Mouse (Mus musculus) left cerebral cortex, adult 9 months (tissue): ENCODE results near the gene Mthfr.

Experiments used
- DNase-seq, 2 experiments: peaks; one replicate each; pipeline ENCODE4 v3.0.0; 2022; ENCODE audit warnings: low spot score in 2 of 2

Mthfr gene

GRCm38 (mm10) chr4:148089166-148089565 lies 50.3 kb downstream of the Mthfr start:
- no peak for DNase-seq

GRCm38 (mm10) chr4:148091181-148091580 lies 52.3 kb downstream of the Mthfr start:
- DNase-seq, result no peak

GRCm38 (mm10) chr4:148092551-148093271 lies 53.8 kb downstream of the Mthfr start:
- no peak for DNase-seq

GRCm38 (mm10) chr4:148094161-148094560 lies 55.3 kb downstream of the Mthfr start:
- DNase-seq, result no peak

GRCm38 (mm10) chr4:148095081-148095480 lies 56.2 kb downstream of the Mthfr start:
- DNase-seq, result no peak

GRCm38 (mm10) chr4:148097936-148098335 lies 59.1 kb downstream of the Mthfr start:
- no peak for DNase-seq

- no peak for DNase-seq
These were observed 59.8 kb downstream of the Mthfr start for GRCm38 (mm10) chr4:148098666-148099065.

- peak in 1 of 2 experiments; percentile 71 for DNase-seq
These were observed 63.1 kb downstream of the Mthfr start for GRCm38 (mm10) chr4:148101801-148102527.

- no peak for DNase-seq
These were observed 65.3 kb downstream of the Mthfr start for GRCm38 (mm10) chr4:148104146-148104545.

GRCm38 (mm10) chr4:148107621-148108291 lies 68.9 kb downstream of the Mthfr start:
- no peak for DNase-seq

- no peak for DNase-seq
These were observed 69.8 kb downstream of the Mthfr start for GRCm38 (mm10) chr4:148108565-148109100.
